Mouse (Mus musculus) heart, adult 9 months (tissue): ENCODE measurements around the gene Olfr317.
"Not testable (repeated sequence)": the region's sequence is repeated elsewhere in the genome, so short reads cannot be mapped to it uniquely, and the experiment has no call there.

ENCODE experiments used
- DNase-seq, 2 experiments: peaks; one replicate each; pipeline ENCODE4 v3.0.0; 2022; ENCODE audit warnings: low spot score in 2 of 2

Olfr317 gene

GRCm38 (mm10) chr11:58738792-58739262 is at the start of gene Olfr317:
Gene Olfr317, minus strand, starts transcription at chr11:58739212.
- no peak for DNase-seq

GRCm38 (mm10) chr11:58788346-58788745 is 49.3 kb upstream of the Olfr317 start:
- DNase-seq: no peak

- no peak for DNase-seq
These were observed 48.6 kb upstream of the Olfr317 start for GRCm38 (mm10) chr11:58787651-58788050.

- DNase-seq: no peak
These were observed 45.2 kb upstream of the Olfr317 start for GRCm38 (mm10) chr11:58784182-58784581.

GRCm38 (mm10) chr11:58782480-58783089 is 43.6 kb upstream of the Olfr317 start, which contains the start of gene Olfr314:
Gene Olfr314, plus strand, starts transcription at chr11:58782952.
- DNase-seq: no peak

GRCm38 (mm10) chr11:58772888-58773287 is 33.9 kb upstream of the Olfr317 start, which contains the start of gene Olfr315:
Gene Olfr315, plus strand, starts transcription at chr11:58773188.
- DNase-seq: no peak

- no peak for DNase-seq
These were observed 13.4 kb upstream of the Olfr317 start, which contains the start of gene Olfr316 for GRCm38 (mm10) chr11:58752434-58752833. Gene Olfr316, plus strand, starts transcription at chr11:58752734.

- DNase-seq: not testable (repeated sequence)
These were observed 12.1 kb upstream of the Olfr317 start for GRCm38 (mm10) chr11:58751096-58751495.

- DNase-seq: no peak
These were observed 5.6 kb downstream of the Olfr317 start for GRCm38 (mm10) chr11:58733372-58733771.

- DNase-seq: not testable (repeated sequence)
These were observed 10.9 kb downstream of the Olfr317 start for GRCm38 (mm10) chr11:58727896-58728650.

- no peak for DNase-seq
These were observed 15.1 kb downstream of the Olfr317 start, which contains the start of gene Olfr318 for GRCm38 (mm10) chr11:58723914-58724313. Gene Olfr318, minus strand, starts transcription at chr11:58724014.

- no peak for DNase-seq
These were observed 19.3 kb downstream of the Olfr317 start for GRCm38 (mm10) chr11:58719701-58720100.

GRCm38 (mm10) chr11:58717723-58718122 is 21.3 kb downstream of the Olfr317 start:
- DNase-seq: not testable (repeated sequence)

- no peak for DNase-seq
These were observed 29.9 kb downstream of the Olfr317 start for GRCm38 (mm10) chr11:58709086-58709485.

GRCm38 (mm10) chr11:58698862-58699261 is 40.1 kb downstream of the Olfr317 start, which contains the start of gene Olfr319:
Gene Olfr319, plus strand, starts transcription at chr11:58699162.
- no peak for DNase-seq
